Mouse (Mus musculus) testis, adult 2 months (tissue): ENCODE results near the gene Scamp4. TPM values are rescaled to one million over a fixed set of nuclear protein-coding genes. Genes with fewer than 3 reads are reported as not detected.
A peak's percentile ranks its signal among the peaks of the same experiment; 100 is the strongest.

Experiments used
- H3K27ac ChIP-seq: fragments of 200-500 bp; 2 replicates; pipeline ENCODE4 v1.5.1; 2012; ENCODE audit warnings: low read depth, low read length; ENCODE audit not compliant: control insufficient read depth, insufficient read depth
- H3K27me3 ChIP-seq: fragments of 200-500 bp; 2 replicates; pipeline ENCODE4 v1.6.1; 2012; ENCODE audit warnings: mild to moderate bottlenecking, low read length, moderate library complexity; ENCODE audit not compliant: control insufficient read depth, insufficient read depth
- H3K36me3 ChIP-seq: fragments of 200-500 bp; 2 replicates; pipeline ENCODE4 v1.6.1; 2012; ENCODE audit warnings: mild to moderate bottlenecking, low read length; ENCODE audit not compliant: control insufficient read depth, insufficient read depth
- H3K4me1 ChIP-seq: fragments of 200-500 bp; 2 replicates; pipeline ENCODE4 v1.6.1; 2012; ENCODE audit warnings: low read length; ENCODE audit not compliant: control insufficient read depth, insufficient read depth
- H3K4me3 ChIP-seq: fragments of 200-500 bp; 2 replicates; pipeline ENCODE4 v1.5.1; 2012; ENCODE audit warnings: low read depth, mild to moderate bottlenecking, low read length, moderate library complexity, mixed read lengths; ENCODE audit not compliant: control insufficient read depth
- CTCF ChIP-seq: fragments of 200-500 bp; IDR thresholded peaks from 2 replicates; pipeline ENCODE4 v1.5.1; 2012; ENCODE audit warnings: low read depth, mild to moderate bottlenecking, inconsistent platforms, low read length, moderate library complexity; ENCODE audit not compliant: control insufficient read depth, insufficient read depth, insufficient replicate concordance
- POLR2A ChIP-seq: fragments of 200-500 bp; IDR thresholded peaks from 2 replicates; pipeline ENCODE4 v1.6.1; 2012; ENCODE audit warnings: low read depth, mild to moderate bottlenecking, inconsistent platforms, low read length, moderate library complexity; ENCODE audit not compliant: control insufficient read depth
- polyA plus RNA-seq: library from polyadenylated mRNA; depleted of rRNA; stranded (reverse); fragments of >200 nt; gene quantifications from 2 replicates; pipeline ENCODE4 v1.2.3, GENCODE M21; 2012

Gene Scamp4
- polyA plus RNA-seq, 1 experiment, result 61.6 TPM

- 0 out of 2 replicates have a peak, but pooled peaks have one; percentile 3 for TF ChIP-seq CTCF
- no peak for TF ChIP-seq POLR2A
- Histone ChIP-seq H3K27me3 (no peaks in the 10 kb centered on the region), H3K4me3 (no peak overlapping the region), H3K27ac (no peak overlapping the region), H3K4me1 (peaks cover 6% of the 10 kb centered on the region), H3K36me3 (no peaks in the 10 kb centered on the region)
Measured at GRCm38 (mm10) chr10:80618181-80618580, 15.5 kb downstream of the Scamp4 start.

- H3K36me3 ChIP-seq, result no peaks in the 10 kb centered on the region
- TF ChIP-seq POLR2A (no peak), CTCF (no peak)
- 0 out of 2 replicates have a peak overlapping the region, but pooled peaks have one; percentile 24 for H3K27ac ChIP-seq
- H3K27me3 ChIP-seq, result no peaks in the 10 kb centered on the region
- peaks cover 15% of the 10 kb centered on the region for H3K4me1 ChIP-seq
- H3K4me3 ChIP-seq, result peak overlapping the region; percentile 97
Measured at GRCm38 (mm10) chr10:80619465-80620244, 17.0 kb downstream of the Scamp4 start.

- Histone ChIP-seq H3K27ac (no peak overlapping the region), H3K36me3 (no peaks in the 10 kb centered on the region), H3K4me3 (peak overlapping the region; percentile 97), H3K27me3 (no peaks in the 10 kb centered on the region), H3K4me1 (peaks cover 15% of the 10 kb centered on the region)
- no peak for TF ChIP-seq POLR2A
- TF ChIP-seq CTCF, result no peak
Measured at GRCm38 (mm10) chr10:80620365-80620764, 17.7 kb downstream of the Scamp4 start.

GRCm38 (mm10) chr10:80620796-80621689 is 18.4 kb downstream of the Scamp4 start:
- Histone ChIP-seq H3K36me3 (no peaks in the 10 kb centered on the region), H3K27me3 (no peaks in the 10 kb centered on the region), H3K4me1 (peaks cover 15% of the 10 kb centered on the region), H3K4me3 (peak overlapping the region; percentile 97), H3K27ac (peak overlapping the region; percentile 99)
- no peak for TF ChIP-seq CTCF
- no peak for TF ChIP-seq POLR2A

- Histone ChIP-seq H3K4me1 (peaks cover 15% of the 10 kb centered on the region), H3K27ac (peak overlapping the region; percentile 99), H3K27me3 (no peaks in the 10 kb centered on the region), H3K36me3 (no peaks in the 10 kb centered on the region), H3K4me3 (peak overlapping the region; percentile 97)
- TF ChIP-seq POLR2A, result no peak
- no peak for TF ChIP-seq CTCF
Measured at GRCm38 (mm10) chr10:80621690-80621939, 18.9 kb downstream of the Scamp4 start.

- peak overlapping the region; percentile 99 for H3K27ac ChIP-seq
- no peaks in the 10 kb centered on the region for H3K27me3 ChIP-seq
- H3K4me1 ChIP-seq, result peaks cover 15% of the 10 kb centered on the region
- TF ChIP-seq CTCF, result 0 out of 2 replicates have a peak, but pooled peaks have one; percentile 2
- peak; percentile 93 for TF ChIP-seq POLR2A
- H3K4me3 ChIP-seq, result peak overlapping the region; percentile 97
- H3K36me3 ChIP-seq, result no peaks in the 10 kb centered on the region
Measured at GRCm38 (mm10) chr10:80621940-80622660, 19.4 kb downstream of the Scamp4 start.
